Mouse (Mus musculus): Measurements from ENCODE around the gene Rap1gds1.

DNA sequence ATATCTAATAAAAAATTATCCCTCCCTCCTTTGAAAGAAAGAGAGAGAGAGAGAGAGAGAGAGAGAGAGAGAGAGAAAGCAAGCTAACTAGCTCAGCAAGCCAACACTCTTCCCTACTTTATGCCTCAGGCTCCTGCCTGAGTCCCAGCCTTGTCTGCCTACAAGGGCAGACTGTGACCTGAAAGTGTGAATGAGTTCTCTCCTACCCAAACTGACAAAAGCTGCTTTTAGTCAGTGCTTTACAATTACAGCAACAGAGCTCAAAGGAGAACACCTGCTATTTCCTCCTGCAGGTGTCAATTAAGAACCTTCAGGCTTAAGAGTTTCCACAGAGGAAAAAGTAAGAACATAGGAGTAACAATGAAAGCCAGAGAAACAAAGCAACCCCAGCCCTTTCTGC lies 69.3 kb downstream of the Rap1gds1 start:
- TF ChIP-seq CTCF (IDR thresholded peaks at IDR 0.05; ENCODE audit: control insufficient read depth, insufficient read depth, low read length): no peak
- no peak for TF ChIP-seq POLR2A (IDR thresholded peaks at IDR 0.05; ENCODE audit: borderline replicate concordance, control insufficient read depth, low read depth, low read length)

Measured in bone marrow, adult 2 months (tissue).